Mouse (Mus musculus): ENCODE measurements at regions not wholly inside any gene's neighbourhood (a gene's known extent, or its start where the extent isn't known, plus 50 kb on each side); places are given as distances from the start of the nearest gene placed in this dataset.

DNA sequence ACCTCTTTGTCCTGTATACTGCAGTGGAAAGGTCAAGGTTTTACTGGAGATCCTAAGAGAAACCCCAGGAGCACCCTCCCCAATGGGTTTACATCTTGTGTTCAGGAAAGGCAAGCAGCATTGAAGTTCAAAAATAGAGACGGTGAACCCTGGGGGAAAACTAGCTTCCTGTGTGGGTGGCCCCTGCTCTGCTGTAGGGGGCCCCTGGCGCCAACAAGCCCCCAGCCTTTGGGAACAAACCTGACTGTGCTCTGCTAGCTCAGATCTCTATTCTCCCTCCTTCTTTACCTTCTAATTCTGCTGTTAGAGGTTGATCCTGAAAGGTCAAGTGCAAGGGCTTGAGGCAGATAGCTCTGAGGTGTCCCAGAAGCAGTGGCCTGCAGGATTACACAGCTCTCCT lies 78.6 kb downstream of the Ets2 start:
- no peak for ATAC-seq (replicated peaks; ENCODE audit: low read depth, poor library complexity, severe bottlenecking)

DNA sequence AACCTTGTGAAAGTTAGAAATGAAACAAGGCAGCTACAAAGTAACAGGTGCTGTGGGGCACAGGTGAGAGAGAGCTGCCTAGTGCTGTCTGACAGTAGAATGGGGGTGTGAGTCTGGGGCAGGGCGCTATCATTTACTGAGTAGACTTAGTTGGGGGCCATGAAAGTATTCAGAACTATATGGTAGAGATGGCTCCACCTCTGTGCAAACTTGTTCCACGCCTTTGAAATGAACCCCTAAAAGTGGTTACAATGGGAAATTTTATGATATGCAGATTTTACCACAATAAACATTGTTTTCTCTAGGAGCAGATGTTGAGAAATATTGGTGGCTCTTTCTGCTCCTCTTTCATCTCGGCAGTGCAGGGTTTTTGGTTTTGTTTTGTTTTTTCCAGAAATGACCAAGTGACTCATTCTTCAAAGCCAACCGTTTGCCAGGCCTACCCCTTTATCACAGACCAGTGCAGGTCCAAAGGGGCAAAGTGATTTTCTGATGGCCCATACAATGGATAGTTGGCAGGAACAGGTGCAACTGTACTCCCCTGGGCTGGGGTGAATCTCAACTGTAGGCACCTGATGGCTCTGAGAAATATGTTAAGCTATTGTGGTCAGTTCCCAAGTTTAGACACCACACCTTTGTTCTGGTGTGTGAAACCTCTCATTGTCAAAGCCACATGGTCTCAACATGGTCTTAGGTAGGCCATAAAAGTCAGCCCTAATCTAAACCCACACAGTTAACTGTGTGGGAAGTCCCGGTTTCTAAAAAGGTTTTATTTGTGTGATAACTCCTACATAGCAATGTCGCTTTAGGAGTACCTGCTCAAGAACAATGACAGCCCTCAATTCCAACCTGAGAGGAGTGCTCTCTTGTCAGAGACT lies 77.2 kb downstream of the Ets2 start:
- no peak for ATAC-seq (replicated peaks; ENCODE audit: low read depth, poor library complexity, severe bottlenecking)

DNA sequence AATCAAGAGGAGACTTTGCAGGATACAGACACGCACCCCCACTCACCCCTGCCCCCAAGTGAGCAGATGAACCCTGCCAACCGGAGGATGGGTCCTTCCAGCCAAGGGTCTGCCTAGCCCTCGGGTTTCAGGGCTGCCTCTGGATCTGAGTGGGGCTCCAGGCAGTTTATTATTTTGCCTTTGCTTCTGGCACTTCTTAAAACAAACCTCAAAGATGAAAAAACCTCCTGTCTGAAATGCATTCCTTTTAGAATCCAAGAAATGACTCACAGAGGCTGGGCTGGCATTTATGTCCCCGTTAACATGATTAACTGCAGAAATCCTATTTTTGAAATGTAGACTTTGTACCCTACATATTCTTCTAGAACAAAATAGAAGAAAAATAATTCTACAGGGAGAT lies 76.3 kb downstream of the Ets2 start:
- no peak for ATAC-seq (replicated peaks; ENCODE audit: low read depth, poor library complexity, severe bottlenecking)

DNA sequence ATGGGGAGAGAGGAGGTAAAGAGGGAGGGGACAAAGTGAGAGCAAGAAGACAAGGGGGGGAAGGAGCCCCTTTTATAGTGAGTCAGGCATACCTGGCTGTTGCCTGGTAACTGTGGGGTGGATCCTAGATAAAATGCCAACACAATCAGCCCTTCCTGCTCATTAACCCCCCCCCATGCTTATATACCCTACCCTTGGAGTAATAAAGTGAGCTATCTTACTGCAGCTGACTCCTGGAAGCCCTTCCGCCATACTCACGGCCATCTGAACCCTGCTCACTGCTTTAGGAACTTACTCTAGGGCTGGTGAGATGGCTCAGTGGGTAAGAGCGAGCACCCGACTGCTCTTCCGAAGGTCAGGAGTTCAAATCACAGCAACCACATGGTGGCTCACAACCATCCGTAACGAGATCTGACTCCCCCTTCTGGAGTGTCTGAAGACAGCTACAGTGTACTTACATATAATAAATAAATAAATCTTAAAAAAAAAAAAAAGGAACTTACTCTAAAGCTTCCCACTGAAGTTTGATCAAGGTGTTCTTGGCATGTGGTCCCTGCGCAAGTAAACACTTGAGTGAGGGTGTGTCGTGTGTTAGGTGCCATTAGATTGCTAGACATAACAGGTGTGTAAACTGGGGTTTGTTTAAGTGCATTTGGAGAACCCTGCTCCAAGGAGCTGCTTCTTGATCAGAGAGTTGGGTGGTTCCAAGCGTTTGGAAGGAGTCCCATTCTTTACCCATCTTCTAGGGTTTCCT lies 74.9 kb downstream of the Ets2 start:
- no peak for ATAC-seq (replicated peaks; ENCODE audit: low read depth, poor library complexity, severe bottlenecking)

DNA sequence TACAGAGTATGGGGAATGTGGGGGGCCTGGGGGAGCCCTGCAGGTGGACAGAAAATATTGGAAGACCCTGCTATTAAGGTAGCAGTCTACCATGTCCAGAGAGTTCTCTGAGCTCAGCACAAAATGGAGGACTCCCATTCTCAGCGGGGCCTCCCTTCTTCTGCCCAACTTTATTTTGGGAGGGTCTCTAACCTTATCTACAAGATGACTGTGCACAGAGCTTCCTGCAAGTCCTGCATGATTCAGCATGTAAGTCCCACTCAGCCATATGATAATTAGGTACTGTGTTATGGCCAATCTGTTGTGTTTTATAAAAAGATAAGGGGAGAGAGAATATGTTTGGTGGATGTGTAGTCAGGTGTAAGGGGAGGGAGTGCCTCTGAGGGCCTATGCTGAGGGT lies 74.1 kb downstream of the Ets2 start:
- ATAC-seq (replicated peaks; ENCODE audit: low read depth, poor library complexity, severe bottlenecking), result no peak

- no peak for ATAC-seq (replicated peaks; ENCODE audit: low read depth, poor library complexity, severe bottlenecking)
Measured at GRCm38 (mm10) chr16:95775361-95775760, 73.5 kb downstream of the Ets2 start.

- no peak for ATAC-seq (replicated peaks; ENCODE audit: low read depth, poor library complexity, severe bottlenecking)
Measured at GRCm38 (mm10) chr16:95773151-95773550, 71.3 kb downstream of the Ets2 start.

Measured in common myeloid progenitor, adult 5-6 weeks (primary cell).